Mouse (Mus musculus) MEL (cell line): Measurements from ENCODE around the gene Golm1. TPM values are rescaled to one million over a fixed set of nuclear protein-coding genes. Genes with fewer than 3 reads are reported as not detected.
A peak's percentile ranks its signal among the peaks of the same experiment; 100 is the strongest.

ENCODE experiments used
- DNase-seq: peaks from one replicate; pipeline ENCODE4 v3.0.0; 2011; ENCODE audit warnings: low read depth, low spot score
- H3K27ac ChIP-seq: 2 replicates; pipeline ENCODE4 v1.5.1; 2012; ENCODE audit warnings: low read depth, mild to moderate bottlenecking, control low read depth, low read length, moderate library complexity; ENCODE audit not compliant: control insufficient read depth
- H3K27me3 ChIP-seq, 2 experiments: fragments of 150-350 bp in 1 of 2; sonication (generic) in 1 of 2; 2 replicates each; pipeline ENCODE4 v1.6.1; 2012; ENCODE audit warnings: low read length in 2 of 2, mild to moderate bottlenecking in 2 of 2, improper control_type of control experiment in 1 of 2, moderate library complexity in 1 of 2; ENCODE audit not compliant: insufficient read depth in 2 of 2, control insufficient read depth in 1 of 2
- H3K36me3 ChIP-seq, 2 experiments: 2 replicates each; pipeline ENCODE4 v1.6.1; 2012 to 2014; ENCODE audit warnings: low read length in 2 of 2, improper control_type of control experiment in 1 of 2, inconsistent platforms in 1 of 2, mild to moderate bottlenecking in 1 of 2; ENCODE audit not compliant: insufficient read depth in 2 of 2, control insufficient read depth in 1 of 2
- H3K4me1 ChIP-seq, 2 experiments: fragments of 150-350 bp in 1 of 2; sonication (generic) in 1 of 2; 2 replicates each; pipeline ENCODE4 v1.6.1; 2012; ENCODE audit warnings: low read length in 2 of 2, improper control_type of control experiment in 1 of 2, mild to moderate bottlenecking in 1 of 2; ENCODE audit not compliant: insufficient read depth in 2 of 2, control insufficient read depth in 1 of 2
- H3K4me3 ChIP-seq, 2 experiments: fragments of 150-350 bp in 1 of 2; sonication (generic) in 1 of 2; 2 replicates each; pipeline ENCODE4 v1.5.1; 2012; ENCODE audit warnings: low read depth in 2 of 2, low read length in 2 of 2, mild to moderate bottlenecking in 2 of 2, moderate library complexity in 2 of 2, control low read depth in 1 of 2, improper control_type of control experiment in 1 of 2; ENCODE audit not compliant: control insufficient read depth in 1 of 2, insufficient read depth in 1 of 2
- H3K79me2 ChIP-seq: 2 replicates; pipeline ENCODE4 v1.6.1; 2012; ENCODE audit warnings: mild to moderate bottlenecking, low read length, moderate library complexity; ENCODE audit not compliant: control insufficient read depth, poor library complexity, insufficient read depth
- H3K9ac ChIP-seq: 2 replicates; pipeline ENCODE4 v1.6.1; 2012; ENCODE audit warnings: low read depth, mild to moderate bottlenecking, control low read depth, low read length, moderate library complexity; ENCODE audit not compliant: control insufficient read depth, poor library complexity, severe bottlenecking
- H3K9me3 ChIP-seq: fragments of 150-350 bp; sonication (generic); replicated peaks from 2 replicates; pipeline ENCODE4 v1.6.1; 2012; ENCODE audit warnings: mild to moderate bottlenecking, low read length, improper control_type of control experiment, moderate library complexity; ENCODE audit not compliant: insufficient read depth
- BHLHE40 ChIP-seq: IDR thresholded peaks from 2 replicates; pipeline ENCODE4 v1.6.1; 2012; ENCODE audit warnings: low read depth, mild to moderate bottlenecking, inconsistent platforms, low read length, improper control_type of control experiment, borderline replicate concordance
- CHD1 ChIP-seq: IDR thresholded peaks from 2 replicates; pipeline ENCODE4 v1.6.1; 2012; ENCODE audit warnings: low read depth, mild to moderate bottlenecking, inconsistent platforms, low read length, improper control_type of control experiment
- CTCF ChIP-seq, 3 experiments: IDR thresholded peaks in 2 of 3; conservative IDR thresholded peaks in 1 of 3; 2 replicates each; pipeline ENCODE4 v1.5.1; 2011 to 2012; ENCODE audit warnings: low read length in 3 of 3, low read depth in 2 of 3, mild to moderate bottlenecking in 2 of 3, improper control_type of control experiment in 1 of 3, inconsistent platforms in 1 of 3, mixed read lengths in 1 of 3, moderate library complexity in 1 of 3; ENCODE audit not compliant: control insufficient read depth in 1 of 3, insufficient read depth in 1 of 3, poor library complexity in 1 of 3, severe bottlenecking in 1 of 3
- E2F4 ChIP-seq: IDR thresholded peaks from 2 replicates; pipeline ENCODE4 v1.6.1; 2011; ENCODE audit warnings: low read depth, low read length, improper control_type of control experiment, borderline replicate concordance
- EP300 ChIP-seq, 2 experiments: IDR thresholded peaks; 2 replicates each; pipeline ENCODE4 v1.6.1; 2011; ENCODE audit warnings: improper control_type of control experiment in 2 of 2, low read length in 2 of 2, low read depth in 1 of 2, mild to moderate bottlenecking in 1 of 2
- ETS1 ChIP-seq: IDR thresholded peaks from 2 replicates; pipeline ENCODE4 v1.6.1; 2012; ENCODE audit warnings: low read depth, mild to moderate bottlenecking, inconsistent platforms, low read length, improper control_type of control experiment, moderate library complexity
- GATA1 ChIP-seq: IDR thresholded peaks from 2 replicates; pipeline ENCODE4 v1.6.1; 2011; ENCODE audit warnings: low read depth, low read length, improper control_type of control experiment
- HCFC1 ChIP-seq: IDR thresholded peaks from 2 replicates; pipeline ENCODE4 v1.6.1; 2012; ENCODE audit warnings: low read depth, mild to moderate bottlenecking, inconsistent platforms, low read length, improper control_type of control experiment, moderate library complexity
- MAX ChIP-seq: IDR thresholded peaks from 2 replicates; pipeline ENCODE4 v1.6.1; 2011; ENCODE audit warnings: low read length, improper control_type of control experiment
- MXI1 ChIP-seq: IDR thresholded peaks from 2 replicates; pipeline ENCODE4 v1.6.1; 2011; ENCODE audit warnings: mild to moderate bottlenecking, low read depth, low read length, improper control_type of control experiment
- MYC ChIP-seq: IDR thresholded peaks from 2 replicates; pipeline ENCODE4 v1.6.1; 2011; ENCODE audit warnings: low read depth, mild to moderate bottlenecking, low read length, improper control_type of control experiment, moderate library complexity
- NELFE ChIP-seq: IDR thresholded peaks from 2 replicates; pipeline ENCODE4 v1.6.1; 2011; ENCODE audit warnings: low read depth, low read length, improper control_type of control experiment
- RAD21 ChIP-seq: IDR thresholded peaks from 2 replicates; pipeline ENCODE4 v1.6.1; 2011; ENCODE audit warnings: mild to moderate bottlenecking, low read depth, low read length, improper control_type of control experiment
- RCOR1 ChIP-seq: IDR thresholded peaks from 2 replicates; pipeline ENCODE4 v1.6.1; 2012; ENCODE audit warnings: low read depth, mild to moderate bottlenecking, inconsistent platforms, low read length, improper control_type of control experiment
- SIN3A ChIP-seq: IDR thresholded peaks from 2 replicates; pipeline ENCODE4 v1.6.1; 2012; ENCODE audit warnings: low read length, improper control_type of control experiment, inconsistent platforms
- SMC3 ChIP-seq: IDR thresholded peaks from 2 replicates; pipeline ENCODE4 v1.6.1; 2011; ENCODE audit warnings: low read depth, low read length, improper control_type of control experiment
- TAL1 ChIP-seq: IDR thresholded peaks from 2 replicates; pipeline ENCODE4 v1.6.1; 2012; ENCODE audit warnings: mild to moderate bottlenecking, inconsistent platforms, low read length, moderate library complexity, mixed read lengths
- TBP ChIP-seq: IDR thresholded peaks from 2 replicates; pipeline ENCODE4 v1.8.0; 2011; ENCODE audit warnings: low read depth, low read length, improper control_type of control experiment
- USF1 ChIP-seq: IDR thresholded peaks from 2 replicates; pipeline ENCODE4 v1.6.1; 2014; ENCODE audit warnings: low read depth, mild to moderate bottlenecking, inconsistent platforms, low read length, improper control_type of control experiment, moderate library complexity
- USF2 ChIP-seq, 2 experiments: IDR thresholded peaks; 2 replicates each; pipeline ENCODE4 v1.6.1; 2011 to 2012; ENCODE audit warnings: improper control_type of control experiment in 2 of 2, low read length in 2 of 2, borderline replicate concordance in 1 of 2, inconsistent platforms in 1 of 2, low read depth in 1 of 2, mild to moderate bottlenecking in 1 of 2; ENCODE audit not compliant: insufficient read depth in 1 of 2
- polyA plus RNA-seq, 2 experiments: library from polyadenylated mRNA; stranded (reverse) in 1 of 2; unstranded in 1 of 2; fragments of >175 nt in 1 of 2; fragments of >200 nt in 1 of 2; gene quantifications; 2 replicates each; pipeline versions ENCODE4 v1.2.1 to v1.2.4; 2012; ENCODE audit warnings: low replicate concordance in 2 of 2, low read depth in 1 of 2; ENCODE audit not compliant: insufficient read length in 2 of 2, insufficient read depth in 1 of 2, missing spikeins in 1 of 2
- total RNA-seq: library from RNA; depleted of rRNA; stranded (reverse); fragments of 300-350 nt; gene quantifications from 2 replicates; pipeline ENCODE4 v1.2.3, GENCODE M21; 2012

Golm1 gene
- total and polyA plus RNA-seq, 3 experiments, result 22.1 to 26.8 TPM; not detected in 1

DNA sequence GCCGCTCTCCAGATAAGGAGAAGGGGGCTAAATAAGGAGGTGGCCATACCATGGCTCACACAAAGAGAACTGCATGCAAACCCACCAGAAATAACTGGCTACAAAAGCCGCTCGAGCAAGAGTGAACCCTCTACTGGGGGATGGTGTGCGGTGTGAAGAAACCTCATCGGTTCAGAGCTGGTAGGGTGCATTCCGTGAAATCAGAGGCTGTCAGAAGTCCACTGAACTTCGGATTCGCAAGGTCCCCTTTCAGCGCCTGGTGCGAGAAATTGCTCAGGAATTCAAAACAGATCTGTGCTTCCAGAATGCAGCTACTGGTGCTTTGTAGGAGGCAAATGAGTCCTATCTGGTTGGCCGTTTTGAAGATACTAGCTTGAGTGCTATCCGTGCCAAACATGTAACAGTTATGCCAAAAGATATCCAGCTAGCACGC is 12.7 kb upstream of the Golm1 start:
- Histone ChIP-seq H3K4me3 (peak overlapping the region; percentile 7 to 39; a peak in 2 of 4 replicates), H3K27me3 (no peaks in the 10 kb centered on the region), H3K79me2 (no peaks in the 10 kb centered on the region), H3K4me1 (peaks cover 0 to 13% of the 10 kb centered on the region in 2 experiments; a peak in 3 of 4 replicates), H3K36me3 (peaks cover 0 to 11% of the 10 kb centered on the region in 2 experiments; a peak in 2 of 4 replicates), H3K27ac (no peak overlapping the region; the same call in 1 of the 2 replicates), H3K9ac (no peak overlapping the region), H3K9me3 (no peaks in the 10 kb centered on the region)
- TF ChIP-seq HCFC1, result no peak
- TF ChIP-seq SMC3, result peak; percentile 36
- peak; percentile 34 to 70; a peak in 3 of 4 replicates for TF ChIP-seq EP300 (IDR thresholded peaks at IDR 0.05; ENCODE audit: low read depth in 1 of 2, low read length in 2 of 2)
- peak; percentile 27 for TF ChIP-seq RAD21
- peak; percentile 16 to 63 (median 53); a peak in 5 of 6 replicates for TF ChIP-seq CTCF (IDR thresholded peaks at IDR 0.05 in 2 of 3, conservative IDR thresholded peaks at IDR 0.05 in 1 of 3; ENCODE audit: control insufficient read depth in 1 of 3, insufficient read depth in 1 of 3, low read depth in 2 of 3, low read length in 3 of 3, poor library complexity in 1 of 3, severe bottlenecking in 1 of 3)
- TF ChIP-seq TBP, result peak; percentile 74; the same call in 1 of the 2 replicates
- DNase-seq, result peak; percentile 70

DNA sequence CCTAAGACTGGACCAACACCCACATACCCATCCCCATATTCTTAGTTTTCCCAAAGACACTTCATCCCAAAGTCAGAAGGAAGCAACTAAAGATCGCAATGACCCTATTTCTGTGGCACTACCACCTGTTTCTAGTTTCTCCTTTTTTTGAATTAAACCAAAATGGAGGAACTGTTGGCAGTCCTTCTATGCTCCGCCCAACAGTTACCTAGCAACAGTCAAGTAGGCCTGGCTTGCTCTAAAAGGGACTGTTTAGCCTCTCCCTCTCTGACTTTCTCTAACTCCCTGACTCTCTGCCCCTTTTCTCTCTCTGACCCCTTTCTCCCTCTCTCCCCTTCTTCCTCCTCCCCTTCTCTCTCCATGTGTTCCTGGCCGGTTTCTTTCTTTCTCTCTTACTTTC is 9.6 kb upstream of the Golm1 start:
- TF ChIP-seq SIN3A (0 out of 2 replicates have a peak, but pooled peaks have one; percentile 13), NELFE (no peak)
- peak; percentile 68 for DNase-seq
- H3K79me2 ChIP-seq, result no peaks in the 10 kb centered on the region

DNA sequence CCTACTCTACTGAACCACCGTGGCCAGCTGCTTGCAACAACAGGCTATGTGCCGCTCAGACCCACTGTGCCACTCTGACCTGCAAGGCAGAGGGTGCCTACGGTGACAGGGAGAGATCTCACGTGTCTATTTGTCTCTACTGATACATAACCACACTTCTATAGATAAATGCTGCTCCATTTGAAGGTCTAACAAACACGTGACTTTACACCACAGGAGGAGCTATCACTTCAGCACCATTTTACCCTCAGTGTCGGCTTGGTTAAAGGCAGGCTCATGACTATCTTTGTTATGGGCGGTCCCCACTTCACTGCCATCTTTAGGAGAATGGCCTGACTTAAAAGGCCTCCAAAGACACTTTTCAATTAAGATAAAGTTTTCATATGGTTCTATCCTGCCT is 7.0 kb upstream of the Golm1 start:
- H3K4me1 ChIP-seq, result peaks cover 0 to 14% of the 10 kb centered on the region in 2 experiments; a peak in 3 of 4 replicates
- no peak overlapping the region for H3K27ac ChIP-seq
- H3K9me3 ChIP-seq, result no peaks in the 10 kb centered on the region
- DNase-seq, result peak; percentile 91
- H3K4me3 ChIP-seq, result no peak overlapping the region
- no peak overlapping the region for H3K9ac ChIP-seq
- no peaks in the 10 kb centered on the region for H3K79me2 ChIP-seq
- H3K36me3 ChIP-seq, result peaks cover 0 to 8% of the 10 kb centered on the region in 2 experiments; a peak in 1 of 4 replicates
- H3K27me3 ChIP-seq, result no peaks in the 10 kb centered on the region
- no peak for TF ChIP-seq HCFC1
- peak; percentile 98 for TF ChIP-seq BHLHE40
- TF ChIP-seq RAD21, result no peak
- TF ChIP-seq MXI1, result peak; percentile 100
- peak in 1 of 2 experiments; percentile 70; a peak in 1 of 4 replicates for TF ChIP-seq USF2 (IDR thresholded peaks at IDR 0.05; ENCODE audit: borderline replicate concordance in 1 of 2, insufficient read depth in 1 of 2, low read depth in 1 of 2, low read length in 2 of 2)
- peak; percentile 93 for TF ChIP-seq USF1
- TF ChIP-seq ETS1, result peak; percentile 51; the same call in 1 of the 2 replicates
- TF ChIP-seq SMC3, result 0 out of 2 replicates have a peak, but pooled peaks have one; percentile 5
- TF ChIP-seq CHD1, result no peak
- TF ChIP-seq MAX, result peak; percentile 100
- peak; percentile 91 for TF ChIP-seq MYC
- peak; percentile 62 for TF ChIP-seq GATA1
- no peak for TF ChIP-seq E2F4
- TF ChIP-seq EP300 (IDR thresholded peaks at IDR 0.05; ENCODE audit: low read depth in 1 of 2, low read length in 2 of 2), result peak; percentile 47 to 57; a peak in 3 of 4 replicates
- TF ChIP-seq RCOR1, result peak; percentile 52; the same call in 1 of the 2 replicates
- no peak for TF ChIP-seq TAL1
- peak; percentile 100 for TF ChIP-seq SIN3A

More for the DNA sequence above, 9.6 kb upstream of the Golm1 start:
- Histone ChIP-seq H3K36me3 (peaks cover 0 to 16% of the 10 kb centered on the region in 2 experiments; a peak in 2 of 4 replicates), H3K9me3 (no peaks in the 10 kb centered on the region), H3K27me3 (no peaks in the 10 kb centered on the region), H3K9ac (no peak overlapping the region), H3K4me1 (peaks cover 0 to 20% of the 10 kb centered on the region in 2 experiments; a peak in 3 of 4 replicates), H3K4me3 (no peak overlapping the region), H3K27ac (no peak overlapping the region)
